Mouse (Mus musculus) thymus, postnatal 36 days (tissue): Measurements from ENCODE around the gene Cbx5.

Experiments
- DNase-seq, 2 experiments: peaks; one replicate each; pipeline ENCODE4 v3.0.0; 2022; ENCODE audit warnings: mixed read lengths in 2 of 2

The Cbx5 gene

GRCm38 (mm10) chr15:103169612-103170315 is 69.9 kb downstream of the Cbx5 start:
- no peak for DNase-seq

GRCm38 (mm10) chr15:103168801-103169611 is 70.6 kb downstream of the Cbx5 start:
- DNase-seq: no peak

GRCm38 (mm10) chr15:103167786-103168185 is 71.8 kb downstream of the Cbx5 start:
- no peak for DNase-seq

- no peak for DNase-seq
Observed at GRCm38 (mm10) chr15:103167042-103167615, 72.5 kb downstream of the Cbx5 start, which contains the start of gene Smug1. Gene Smug1, minus strand, starts transcription at chr15:103167092.

- DNase-seq: no peak
Observed at GRCm38 (mm10) chr15:103165924-103166323, 73.7 kb downstream of the Cbx5 start.

- peak; percentile 80 for DNase-seq
Observed at GRCm38 (mm10) chr15:103165379-103165778, 74.2 kb downstream of the Cbx5 start.

DNA sequence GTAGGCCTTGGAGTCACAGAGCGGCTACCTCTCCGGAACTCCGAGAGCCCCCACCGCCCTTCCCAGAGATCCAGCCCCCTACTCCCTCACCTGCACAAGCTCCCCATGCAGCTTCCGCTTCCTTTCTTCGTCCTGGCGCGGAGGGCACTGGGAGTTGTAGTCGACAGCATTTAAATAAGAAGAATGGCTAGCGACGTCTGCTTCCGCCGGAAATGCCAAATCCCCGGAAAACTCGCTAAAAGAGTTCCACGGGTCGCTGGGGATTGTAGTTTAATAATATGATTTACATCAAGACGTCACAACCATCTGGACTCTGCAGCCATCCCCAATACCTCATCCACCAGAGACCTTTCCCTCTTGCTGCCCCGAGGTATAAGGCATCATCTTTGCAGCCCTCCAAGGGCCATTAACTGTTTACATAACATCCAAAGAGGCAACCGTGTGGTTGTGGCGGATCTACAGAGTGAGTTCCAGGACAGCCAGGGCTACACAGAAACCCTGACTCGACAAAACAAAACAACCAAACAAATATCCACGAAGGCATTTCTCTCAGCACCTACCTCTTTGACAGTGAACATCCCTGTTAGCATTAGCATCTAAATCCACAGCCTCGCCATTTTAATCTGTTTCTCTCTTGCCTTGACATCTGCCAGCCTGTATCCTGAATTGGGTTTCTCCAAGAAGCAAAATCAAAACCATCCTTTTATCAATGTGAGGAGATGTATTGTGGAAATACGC is 76.3 kb downstream of the Cbx5 start:
- DNase-seq: peak; percentile 85 to 89

DNA sequence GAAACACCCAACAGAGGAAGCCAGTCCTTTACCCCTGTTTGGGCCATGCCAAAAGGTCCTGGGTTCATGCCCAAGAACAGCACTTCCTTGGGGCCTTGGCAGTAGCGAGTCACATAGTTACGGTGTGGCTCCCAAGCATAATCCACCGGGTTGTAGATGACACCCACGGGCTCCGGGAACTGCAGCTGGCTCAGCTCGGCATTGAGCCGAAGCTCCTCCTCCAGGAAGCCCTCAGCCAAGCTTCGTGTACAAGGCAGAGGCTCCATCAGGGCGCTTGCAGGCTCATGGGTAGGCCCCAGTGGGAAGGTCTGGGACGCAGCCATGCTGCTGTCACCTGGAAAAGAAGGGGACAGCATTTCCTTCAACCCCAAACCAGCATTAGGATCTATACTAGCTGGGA is 82.0 kb downstream of the Cbx5 start:
- DNase-seq: no peak

- DNase-seq: no peak
Observed at GRCm38 (mm10) chr15:103156890-103157289, 82.7 kb downstream of the Cbx5 start.

DNA sequence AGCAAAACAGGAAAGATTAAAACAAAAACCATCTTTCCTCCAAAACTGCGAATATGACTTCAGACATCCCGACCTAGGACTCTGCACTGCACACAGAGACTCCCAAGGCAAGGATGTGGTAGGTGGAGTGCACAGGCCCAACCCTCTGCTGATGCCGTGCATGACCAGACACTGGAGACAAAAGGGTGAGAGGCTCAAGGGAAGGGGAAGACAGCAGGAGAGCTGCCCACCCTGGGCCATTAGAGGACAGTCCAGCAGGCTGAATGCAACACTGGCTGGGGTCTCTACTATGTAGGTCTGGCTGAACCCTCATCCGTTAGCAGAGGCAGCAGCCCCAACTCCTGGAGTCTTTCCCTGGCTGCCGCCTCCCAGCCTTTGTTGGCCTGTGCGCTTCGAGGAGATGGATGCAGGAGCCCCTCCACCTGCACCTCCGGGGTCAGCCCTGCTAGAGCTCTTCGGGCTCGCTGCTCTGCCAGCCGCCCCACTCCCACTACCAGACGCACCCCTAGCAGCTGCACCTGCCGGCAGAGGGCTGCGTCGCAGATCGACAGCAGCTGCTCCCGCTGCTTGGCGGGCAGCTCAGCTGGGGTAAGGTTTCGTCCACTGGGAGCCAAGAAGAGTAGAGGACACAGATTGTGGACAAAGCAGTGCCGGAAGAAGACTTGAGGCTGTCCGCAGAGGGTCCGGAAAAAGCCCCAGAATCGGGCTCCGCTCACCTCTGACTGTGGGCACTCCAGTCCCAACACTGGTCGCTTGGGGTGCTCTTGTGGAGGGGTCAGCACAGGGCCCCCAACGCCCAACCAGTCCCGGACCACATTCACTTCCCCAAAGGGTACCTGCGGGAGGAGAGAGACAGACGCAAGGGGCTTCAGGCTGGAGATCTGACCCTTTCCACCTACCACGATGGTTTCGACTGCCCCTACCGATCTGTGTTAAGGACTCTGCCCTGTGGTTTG is 84.0 kb downstream of the Cbx5 start:
- no peak for DNase-seq

- DNase-seq: no peak
Observed at GRCm38 (mm10) chr15:103152890-103153610, 86.6 kb downstream of the Cbx5 start.

DNA sequence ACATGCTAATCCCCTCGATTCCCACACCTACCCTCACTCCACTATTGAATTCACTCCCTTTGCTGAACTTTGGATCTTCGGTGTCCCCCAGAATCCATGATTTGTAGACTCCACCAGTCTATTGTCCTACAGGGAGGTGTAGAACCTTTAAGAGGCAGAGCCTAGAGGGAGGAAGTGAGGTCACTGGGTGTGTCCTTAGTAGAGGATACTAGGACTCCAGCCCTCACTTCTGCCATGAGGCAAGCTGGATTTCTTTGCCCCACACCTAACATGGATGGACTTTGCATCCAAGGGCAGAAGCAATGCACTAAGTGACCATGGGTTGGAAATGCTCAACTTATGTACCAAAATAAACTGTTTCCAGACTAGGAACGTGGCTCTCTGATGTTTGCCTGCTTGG is 87.2 kb downstream of the Cbx5 start:
- DNase-seq: no peak

GRCm38 (mm10) chr15:103147779-103148178 is 91.8 kb downstream of the Cbx5 start:
- no peak for DNase-seq

DNA sequence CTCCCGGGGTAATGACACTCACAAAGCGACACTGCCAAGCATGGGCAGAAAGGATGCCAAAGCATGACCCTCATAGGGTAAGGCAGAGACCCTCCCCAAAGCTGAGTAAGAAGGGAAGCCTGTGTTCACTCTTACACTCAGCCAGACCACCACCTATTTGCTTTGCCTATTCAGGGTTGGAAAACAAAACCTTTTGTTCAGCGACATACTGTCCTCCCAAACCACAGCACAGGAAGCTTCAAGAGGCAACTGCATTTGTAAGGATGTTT is 92.3 kb downstream of the Cbx5 start:
- no peak for DNase-seq

DNA sequence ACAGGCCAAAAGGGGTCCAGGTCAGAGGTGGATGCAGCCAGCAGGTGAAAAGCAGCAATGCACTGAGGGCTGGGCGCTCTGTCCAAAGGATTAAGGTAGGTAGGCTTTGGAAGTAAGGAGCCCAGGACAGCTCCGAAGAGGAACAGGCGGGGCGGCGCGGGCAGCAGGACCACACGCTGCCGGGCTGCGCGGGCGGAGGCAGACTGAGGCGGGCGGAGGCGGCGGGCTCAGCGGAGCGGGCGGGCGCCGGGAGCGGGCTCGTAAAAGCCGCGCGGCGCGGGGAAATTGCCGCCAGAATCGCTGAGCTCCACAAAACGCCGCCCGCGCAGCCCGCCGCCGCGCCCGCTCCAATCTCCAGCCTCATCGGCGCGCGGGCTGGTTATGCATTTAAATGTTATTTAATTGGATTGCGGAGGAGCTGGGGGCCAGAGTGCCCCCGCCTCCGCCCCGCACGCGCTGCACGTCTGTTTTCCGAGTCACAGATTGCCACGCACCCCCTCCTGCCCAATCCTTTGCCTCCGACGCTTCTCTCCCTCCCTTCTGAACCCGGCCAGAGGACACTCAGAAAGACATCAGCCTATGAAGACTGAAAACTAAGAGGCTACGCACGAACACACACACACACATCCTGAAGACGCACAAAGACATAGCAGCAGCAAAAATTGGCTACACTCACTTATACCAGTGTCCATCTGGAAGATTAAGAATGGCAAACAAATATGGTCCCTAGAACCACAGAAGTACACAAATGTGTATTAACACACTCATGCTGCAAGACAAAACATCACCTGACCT is 92.8 kb downstream of the Cbx5 start:
- DNase-seq: no peak

DNA sequence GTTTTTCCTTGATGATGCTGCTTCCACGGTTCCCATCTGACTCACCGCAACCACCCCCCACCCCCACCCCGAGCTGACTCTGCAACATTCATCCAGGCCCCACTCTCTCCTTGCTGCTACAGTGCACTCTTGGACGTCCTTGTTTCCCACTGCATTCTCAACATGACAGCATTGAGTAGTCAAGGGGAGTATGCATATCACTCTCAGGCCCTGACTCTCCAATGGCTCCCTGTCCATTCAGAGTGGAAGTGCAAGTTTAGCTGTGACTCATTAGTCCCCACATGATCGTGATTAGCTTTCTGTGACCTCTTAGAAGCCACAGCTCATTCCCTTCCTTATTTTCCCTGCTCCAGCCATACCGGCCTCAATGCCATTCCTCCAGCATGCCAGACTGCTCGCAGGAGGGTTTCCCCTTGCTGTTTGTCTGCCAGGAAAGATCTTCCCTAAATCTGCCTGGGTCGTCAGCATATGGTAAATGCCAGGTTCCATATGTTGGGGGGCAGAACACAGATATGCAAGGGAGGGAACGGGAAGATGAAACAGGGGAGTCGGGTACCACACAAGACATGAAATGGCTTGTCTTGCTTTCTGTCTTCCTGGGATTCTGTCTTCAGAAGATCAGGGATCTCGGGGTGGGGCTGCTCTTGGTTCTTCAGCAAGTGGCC is 93.8 kb downstream of the Cbx5 start:
- DNase-seq: no peak

DNA sequence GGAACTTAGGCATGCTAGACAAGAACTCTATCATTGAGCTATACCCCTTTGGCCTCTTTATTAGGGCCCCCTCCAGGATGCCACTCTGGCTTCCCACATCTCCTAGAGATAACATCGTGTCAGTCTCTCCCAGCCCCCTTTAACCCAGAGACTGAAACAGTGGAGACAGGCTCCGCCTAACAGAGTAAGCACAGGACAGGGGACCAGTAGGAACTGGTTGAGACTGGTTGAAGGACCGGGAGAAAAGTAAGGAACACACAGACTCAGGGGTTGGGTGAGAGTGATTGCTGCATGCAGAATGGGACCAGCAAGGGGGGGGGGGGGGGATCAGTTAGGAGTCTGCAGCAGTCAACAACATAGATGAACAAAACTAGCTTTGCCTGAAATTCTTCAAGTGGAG is 95.4 kb downstream of the Cbx5 start:
- no peak for DNase-seq
